Mouse (Mus musculus): ENCODE measurements around the gene Psmf1. TPM values are rescaled to one million over a fixed set of nuclear protein-coding genes. Genes with fewer than 3 reads are reported as not detected.

Psmf1 gene
- total and polyA plus RNA-seq, 3 experiments = 60.2 to 112 TPM; not detected in 1

- Histone ChIP-seq H3K79me2 (ENCODE audit: control insufficient read depth, insufficient read depth, low read length, poor library complexity) (no peaks in the 10 kb centered on the region), H3K9me3 (replicated peaks; ENCODE audit: insufficient read depth, low read length) (no peaks in the 10 kb centered on the region), H3K4me1 (ENCODE audit: control insufficient read depth in 1 of 2, insufficient read depth in 2 of 2, low read length in 2 of 2) (no peaks in the 10 kb centered on the region), H3K9ac (ENCODE audit: control insufficient read depth, low read depth, low read length, poor library complexity, severe bottlenecking) (no peak within 1 kb of the TSS), H3K27me3 (ENCODE audit: control insufficient read depth in 1 of 2, insufficient read depth in 2 of 2, low read length in 2 of 2) (no peaks in the 10 kb centered on the region), H3K4me3 (ENCODE audit: control insufficient read depth in 1 of 2, insufficient read depth in 1 of 2, low read depth in 2 of 2, low read length in 2 of 2) (no peak within 1 kb of the TSS), H3K36me3 (ENCODE audit: control insufficient read depth in 1 of 2, insufficient read depth in 2 of 2, low read length in 2 of 2) (no peaks in the 10 kb centered on the region), H3K27ac (ENCODE audit: control insufficient read depth, low read depth, low read length) (no peak within 1 kb of the TSS)
- no peak for DNase-seq (ENCODE audit: low read depth, low spot score)
- TF ChIP-seq MAX (IDR thresholded peaks at IDR 0.05; ENCODE audit: low read length) (no peak), BHLHE40 (IDR thresholded peaks at IDR 0.05; ENCODE audit: borderline replicate concordance, low read depth, low read length) (no peak), POLR2A (IDR thresholded peaks at IDR 0.05; ENCODE audit: control insufficient read depth in 1 of 2, insufficient read depth in 1 of 2, low read depth in 1 of 2, low read length in 2 of 2, poor library complexity in 1 of 2) (no peak)
Observed at GRCm38 (mm10) chr2:151701231-151702145, 42.5 kb downstream of the Psmf1 start, which contains the start of gene Tmem74b. Gene Tmem74b, plus strand, starts transcription at chr2:151702008.

- H3K4me3 ChIP-seq (ENCODE audit: control insufficient read depth in 1 of 2, insufficient read depth in 1 of 2, low read depth in 2 of 2, low read length in 2 of 2) = no peak overlapping the region
- no peak overlapping the region for H3K9ac ChIP-seq (ENCODE audit: control insufficient read depth, low read depth, low read length, poor library complexity, severe bottlenecking)
- TF ChIP-seq CHD2 (IDR thresholded peaks at IDR 0.05; ENCODE audit: low read length) (no peak), MAZ (IDR thresholded peaks at IDR 0.05; ENCODE audit: low read depth, low read length) (no peak), RAD21 (IDR thresholded peaks at IDR 0.05; ENCODE audit: low read depth, low read length) (no peak), USF1 (IDR thresholded peaks at IDR 0.05; ENCODE audit: low read depth, low read length) (no peak), KAT2A (conservative IDR thresholded peaks at IDR 0.05; ENCODE audit: low read depth, low read length) (no peak), BHLHE40 (IDR thresholded peaks at IDR 0.05; ENCODE audit: borderline replicate concordance, low read depth, low read length) (no peak)
- no peaks in the 10 kb centered on the region for H3K4me1 ChIP-seq (ENCODE audit: control insufficient read depth in 1 of 2, insufficient read depth in 2 of 2, low read length in 2 of 2)
- no peak for DNase-seq (ENCODE audit: low read depth, low spot score)
- H3K79me2 ChIP-seq (ENCODE audit: control insufficient read depth, insufficient read depth, low read length, poor library complexity) = no peaks in the 10 kb centered on the region
- H3K27me3 ChIP-seq (ENCODE audit: control insufficient read depth in 1 of 2, insufficient read depth in 2 of 2, low read length in 2 of 2) = peaks cover 3 to 5% of the 10 kb centered on the region in 2 experiments
- H3K27ac ChIP-seq (ENCODE audit: control insufficient read depth, low read depth, low read length) = no peak overlapping the region
- no peaks in the 10 kb centered on the region for H3K9me3 ChIP-seq (replicated peaks; ENCODE audit: insufficient read depth, low read length)
- H3K36me3 ChIP-seq (ENCODE audit: control insufficient read depth in 1 of 2, insufficient read depth in 2 of 2, low read length in 2 of 2) = no peaks in the 10 kb centered on the region
Observed at GRCm38 (mm10) chr2:151682976-151683375, 61.0 kb downstream of the Psmf1 start.

GRCm38 (mm10) chr2:151682357-151682756, 61.6 kb downstream of the Psmf1 start:
- H3K4me1 ChIP-seq (ENCODE audit: control insufficient read depth in 1 of 2, insufficient read depth in 2 of 2, low read length in 2 of 2) = no peaks in the 10 kb centered on the region
- peak; percentile 23 for DNase-seq (ENCODE audit: low read depth, low spot score)
- no peak overlapping the region for H3K9ac ChIP-seq (ENCODE audit: control insufficient read depth, low read depth, low read length, poor library complexity, severe bottlenecking)
- no peaks in the 10 kb centered on the region for H3K36me3 ChIP-seq (ENCODE audit: control insufficient read depth in 1 of 2, insufficient read depth in 2 of 2, low read length in 2 of 2)
- H3K4me3 ChIP-seq (ENCODE audit: control insufficient read depth in 1 of 2, insufficient read depth in 1 of 2, low read depth in 2 of 2, low read length in 2 of 2) = no peak overlapping the region
- H3K27ac ChIP-seq (ENCODE audit: control insufficient read depth, low read depth, low read length) = no peak overlapping the region
- no peaks in the 10 kb centered on the region for H3K9me3 ChIP-seq (replicated peaks; ENCODE audit: insufficient read depth, low read length)
- TF ChIP-seq MAZ (IDR thresholded peaks at IDR 0.05; ENCODE audit: low read depth, low read length) = no peak
- TF ChIP-seq CTCF (IDR thresholded peaks at IDR 0.05 in 2 of 3, conservative IDR thresholded peaks at IDR 0.05 in 1 of 3; ENCODE audit: control insufficient read depth in 1 of 3, insufficient read depth in 1 of 3, low read depth in 2 of 3, low read length in 3 of 3, poor library complexity in 1 of 3, severe bottlenecking in 1 of 3) = peak in 2 of 3 experiments; percentile 51 to 52; a peak in 4 of 6 replicates
- peak; percentile 48 for TF ChIP-seq RAD21 (IDR thresholded peaks at IDR 0.05; ENCODE audit: low read depth, low read length)
- TF ChIP-seq CHD1 (IDR thresholded peaks at IDR 0.05; ENCODE audit: low read depth, low read length) = no peak
- peak; percentile 44 for TF ChIP-seq SMC3 (IDR thresholded peaks at IDR 0.05; ENCODE audit: low read depth, low read length)
- TF ChIP-seq HCFC1 (IDR thresholded peaks at IDR 0.05; ENCODE audit: low read depth, low read length) = no peak
- no peak for TF ChIP-seq CHD2 (IDR thresholded peaks at IDR 0.05; ENCODE audit: low read length)
- no peak for TF ChIP-seq BHLHE40 (IDR thresholded peaks at IDR 0.05; ENCODE audit: borderline replicate concordance, low read depth, low read length)
- no peak for TF ChIP-seq GATA1 (IDR thresholded peaks at IDR 0.05; ENCODE audit: low read depth, low read length)
- TF ChIP-seq TCF12 (IDR thresholded peaks at IDR 0.05; ENCODE audit: low read depth, low read length) = no peak
- no peaks in the 10 kb centered on the region for H3K79me2 ChIP-seq (ENCODE audit: control insufficient read depth, insufficient read depth, low read length, poor library complexity)
- H3K27me3 ChIP-seq (ENCODE audit: control insufficient read depth in 1 of 2, insufficient read depth in 2 of 2, low read length in 2 of 2) = peaks cover 3 to 5% of the 10 kb centered on the region in 2 experiments

Data from MEL (cell line).